Mouse (Mus musculus) embryonic facial prominence, embryonic 13.5 days (tissue): ENCODE data around the gene Arl4d. TPM values are rescaled to one million over a fixed set of nuclear protein-coding genes. Genes with fewer than 3 reads are reported as not detected.
"Not testable (repeated sequence)": the region's sequence is repeated elsewhere in the genome, so short reads cannot be mapped to it uniquely, and the experiment has no call there.

ENCODE experiments used
- ATAC-seq: fragments of 200-750 bp; cut with Nextera tagmentation; 2 replicates; pipeline ENCODE4 v1.8.0; 2017; ENCODE audit warnings: low read depth; ENCODE audit not compliant: insufficient number of reproducible peaks, insufficient read depth, low FRiP score, low TSS enrichment
- H3K27ac ChIP-seq: fragments of 300-500 bp; sonication (generic); 2 replicates; pipeline ENCODE4 v1.5.1; 2015; ENCODE audit warnings: moderate library complexity, mild to moderate bottlenecking, inconsistent platforms
- H3K27me3 ChIP-seq: fragments of 300-500 bp; sonication (generic); 2 replicates; pipeline ENCODE4 v1.6.1; 2015; ENCODE audit warnings: mild to moderate bottlenecking, inconsistent platforms
- H3K36me3 ChIP-seq: fragments of 300-500 bp; sonication (generic); 2 replicates; pipeline ENCODE4 v1.6.1; 2015; ENCODE audit warnings: mild to moderate bottlenecking, inconsistent platforms
- H3K4me1 ChIP-seq: fragments of 300-500 bp; sonication (generic); 2 replicates; pipeline ENCODE4 v1.6.1; 2015; ENCODE audit warnings: inconsistent platforms
- H3K4me2 ChIP-seq: fragments of 300-500 bp; sonication (generic); 2 replicates; pipeline ENCODE4 v1.6.1; 2015; ENCODE audit warnings: moderate library complexity, mild to moderate bottlenecking, inconsistent platforms
- H3K4me3 ChIP-seq: fragments of 300-500 bp; sonication (generic); 2 replicates; pipeline ENCODE4 v1.5.1; 2015; ENCODE audit warnings: mild to moderate bottlenecking, inconsistent platforms
- H3K9ac ChIP-seq: fragments of 300-500 bp; sonication (generic); 2 replicates; pipeline ENCODE4 v1.6.1; 2015; ENCODE audit warnings: mild to moderate bottlenecking, inconsistent platforms
- H3K9me3 ChIP-seq: fragments of 300-500 bp; sonication (generic); 2 replicates; pipeline ENCODE4 v1.6.1; 2016; ENCODE audit warnings: inconsistent platforms
- WGBS: fragments of 180-500 bp; shearing (Covaris S2); methylation state at CpG from one replicate; pipeline ENCODE4 v1.1.7; 2015; ENCODE audit warnings: mixed read lengths; 5-methylcytosine and 5-hydroxymethylcytosine counted together
- polyA plus RNA-seq: library from polyadenylated mRNA; unstranded; fragments of >200 nt; fragmentation: Nextera tagmentation; extraction: Ambion mirVana; gene quantifications from 2 replicates; pipeline ENCODE4 v1.2.1, GENCODE M21; 2015

Gene Arl4d
- polyA plus RNA-seq, 1 experiment from 2014 or later: 3.4 TPM

GRCm38 (mm10) chr11:101635660-101636059, 29.7 kb upstream of the Arl4d start:
- ATAC-seq: no peak
- Histone ChIP-seq H3K9me3 (no peaks in the 10 kb centered on the region), H3K4me1 (no peaks in the 10 kb centered on the region), H3K4me2 (no peak overlapping the region), H3K4me3 (no peak overlapping the region), H3K27me3 (no peaks in the 10 kb centered on the region), H3K36me3 (peaks cover 39% of the 10 kb centered on the region), H3K27ac (no peak overlapping the region), H3K9ac (no peak overlapping the region)
- WGBS: 70% methylated on average over 10 of the region's 10 CpGs

- Histone ChIP-seq H3K9ac (no peak overlapping the region), H3K4me3 (no peak overlapping the region), H3K36me3 (peaks cover 18% of the 10 kb centered on the region), H3K4me2 (no peak overlapping the region), H3K27ac (no peak overlapping the region), H3K9me3 (no peaks in the 10 kb centered on the region), H3K4me1 (0 out of 2 replicates have a peak, but pooled peaks cover 2% of the 10 kb centered on the region), H3K27me3 (no peaks in the 10 kb centered on the region)
- 93% methylated on average over 4 of the region's 4 CpGs for WGBS
- no peak for ATAC-seq
These were observed 25.6 kb upstream of the Arl4d start for GRCm38 (mm10) chr11:101639761-101640160.

GRCm38 (mm10) chr11:101640857-101641709, 24.3 kb upstream of the Arl4d start:
- 6% methylated on average over 53 of the region's 53 CpGs for WGBS
- not testable (repeated sequence) for H3K27me3 ChIP-seq, H3K9me3 ChIP-seq, H3K36me3 ChIP-seq, H3K4me1 ChIP-seq
- peak overlapping the region; percentile 40 for H3K4me3 ChIP-seq
- peak overlapping the region; percentile 54 for H3K4me2 ChIP-seq
- ATAC-seq: peak; percentile 73
- H3K27ac ChIP-seq: peak overlapping the region; percentile 85
- H3K9ac ChIP-seq: peak overlapping the region; percentile 63

GRCm38 (mm10) chr11:101641710-101642642, 23.4 kb upstream of the Arl4d start:
- peak; percentile 82 for ATAC-seq
- WGBS: 5% methylated on average over 14 of the region's 26 CpGs
- peak overlapping the region; percentile 85 for H3K27ac ChIP-seq
- H3K4me3 ChIP-seq, H3K36me3 ChIP-seq, H3K4me1 ChIP-seq, H3K9me3 ChIP-seq, H3K27me3 ChIP-seq: not testable (repeated sequence)
- peak overlapping the region; percentile 63; the same call in 1 of the 2 replicates for H3K9ac ChIP-seq
- peak overlapping the region; percentile 54; the same call in 1 of the 2 replicates for H3K4me2 ChIP-seq

GRCm38 (mm10) chr11:101642931-101643330, 22.4 kb upstream of the Arl4d start:
- WGBS: 47% methylated on average over 5 of the region's 5 CpGs
- Histone ChIP-seq H3K4me3 (no peak overlapping the region), H3K27me3 (no peaks in the 10 kb centered on the region), H3K36me3 (no peaks in the 10 kb centered on the region), H3K9ac (no peak overlapping the region), H3K9me3 (no peaks in the 10 kb centered on the region), H3K4me1 (0 out of 2 replicates have a peak, but pooled peaks cover 2% of the 10 kb centered on the region), H3K27ac (no peak overlapping the region), H3K4me2 (no peak overlapping the region)
- ATAC-seq: no peak

- no peak overlapping the region for H3K9ac ChIP-seq
- WGBS: 51% methylated on average over 3 of the region's 3 CpGs
- no peaks in the 10 kb centered on the region for H3K9me3 ChIP-seq
- H3K4me1 ChIP-seq: 0 out of 2 replicates have a peak, but pooled peaks cover 2% of the 10 kb centered on the region
- H3K27me3 ChIP-seq: no peaks in the 10 kb centered on the region
- H3K4me3 ChIP-seq: no peak overlapping the region
- H3K36me3 ChIP-seq: no peaks in the 10 kb centered on the region
- no peak for ATAC-seq
- H3K4me2 ChIP-seq: no peak overlapping the region
- H3K27ac ChIP-seq: no peak overlapping the region
These were observed 20.8 kb upstream of the Arl4d start for GRCm38 (mm10) chr11:101644591-101644990.

GRCm38 (mm10) chr11:101645043-101645410, 20.3 kb upstream of the Arl4d start:
- H3K27ac ChIP-seq, ATAC-seq, H3K4me3 ChIP-seq, H3K4me2 ChIP-seq, H3K4me1 ChIP-seq, H3K9me3 ChIP-seq, H3K9ac ChIP-seq, H3K27me3 ChIP-seq, H3K36me3 ChIP-seq: not testable (repeated sequence)
- WGBS: under 1% methylated on average over 4 of the region's 4 CpGs

- H3K36me3 ChIP-seq, H3K4me1 ChIP-seq, H3K9me3 ChIP-seq, H3K27me3 ChIP-seq: not testable (repeated sequence)
- peak; percentile 84 for ATAC-seq
- Histone ChIP-seq H3K4me3 (peak overlapping the region; percentile 37), H3K4me2 (peak overlapping the region; percentile 49), H3K9ac (peak overlapping the region; percentile 67), H3K27ac (peak overlapping the region; percentile 94)
- WGBS: under 1% methylated on average over 45 of the region's 56 CpGs
These were observed 19.7 kb upstream of the Arl4d start for GRCm38 (mm10) chr11:101645411-101646282.

GRCm38 (mm10) chr11:101646283-101646794, 19.0 kb upstream of the Arl4d start:
- H3K4me3 ChIP-seq: peak overlapping the region; percentile 37
- H3K27ac ChIP-seq: peak overlapping the region; percentile 94
- WGBS: 10% methylated on average over 16 of the region's 16 CpGs

GRCm38 (mm10) chr11:101647093-101647492, 18.2 kb upstream of the Arl4d start:
- H3K4me1 ChIP-seq, ATAC-seq, H3K9ac ChIP-seq, H3K9me3 ChIP-seq, H3K4me2 ChIP-seq, H3K27ac ChIP-seq, H3K27me3 ChIP-seq, H3K4me3 ChIP-seq, H3K36me3 ChIP-seq: not testable (repeated sequence)
- 90% methylated on average over 10 of the region's 10 CpGs for WGBS

More at GRCm38 (mm10) chr11:101646283-101646794, 19.0 kb upstream of the Arl4d start:
- Histone ChIP-seq H3K4me2 (peak overlapping the region; percentile 49), H3K9ac (peak overlapping the region; percentile 67)
- not testable (repeated sequence) for H3K36me3 ChIP-seq, H3K27me3 ChIP-seq, H3K4me1 ChIP-seq, H3K9me3 ChIP-seq
- peak; percentile 2; the same call in 1 of the 2 replicates for ATAC-seq

GRCm38 (mm10) chr11:101656356-101656755, 9.0 kb upstream of the Arl4d start:
- H3K27ac ChIP-seq: no peak overlapping the region
- no peaks in the 10 kb centered on the region for H3K27me3 ChIP-seq
- no peaks in the 10 kb centered on the region for H3K36me3 ChIP-seq
- H3K4me1 ChIP-seq: peaks cover 4% of the 10 kb centered on the region; the same call in 1 of the 2 replicates
- no peak overlapping the region for H3K4me2 ChIP-seq
- no peak overlapping the region for H3K4me3 ChIP-seq
- no peak overlapping the region for H3K9ac ChIP-seq
- ATAC-seq: no peak
- 84% methylated on average over 4 of the region's 4 CpGs for WGBS
- H3K9me3 ChIP-seq: no peaks in the 10 kb centered on the region
